Mouse (Mus musculus): ENCODE measurements at regions not wholly inside any gene's neighbourhood (a gene's known extent, or its start where the extent isn't known, plus 50 kb on each side); places are given as distances from the start of the nearest gene placed in this dataset.

GRCm38 (mm10) chr12:118549071-118549470 is 247.8 kb upstream of the Sp4 start:
- no peak for DNase-seq (ENCODE audit: low spot score in 2 of 2)

GRCm38 (mm10) chr12:118540336-118540735 is 239.1 kb upstream of the Sp4 start:
- DNase-seq (ENCODE audit: low spot score in 2 of 2): no peak

- no peak for DNase-seq (ENCODE audit: low spot score in 2 of 2)
These were observed 229.3 kb upstream of the Sp4 start for GRCm38 (mm10) chr12:118530514-118530913.

- no peak for DNase-seq (ENCODE audit: low spot score in 2 of 2)
These were observed 228.5 kb upstream of the Sp4 start for GRCm38 (mm10) chr12:118529428-118530361.

GRCm38 (mm10) chr12:118521770-118522169 is 220.5 kb upstream of the Sp4 start:
- DNase-seq (ENCODE audit: low spot score in 2 of 2): no peak

GRCm38 (mm10) chr12:118521329-118521728 is 220.1 kb upstream of the Sp4 start:
- DNase-seq (ENCODE audit: low spot score in 2 of 2): no peak

GRCm38 (mm10) chr12:118519801-118520327 is 218.6 kb upstream of the Sp4 start:
- no peak for DNase-seq (ENCODE audit: low spot score in 2 of 2)

- no peak for DNase-seq (ENCODE audit: low spot score in 2 of 2)
These were observed 209.7 kb upstream of the Sp4 start for GRCm38 (mm10) chr12:118510989-118511388.

- DNase-seq (ENCODE audit: low spot score in 2 of 2): no peak
These were observed 208.0 kb upstream of the Sp4 start for GRCm38 (mm10) chr12:118508972-118509917.

- DNase-seq (ENCODE audit: low spot score in 2 of 2): no peak
These were observed 199.2 kb upstream of the Sp4 start for GRCm38 (mm10) chr12:118500392-118500791.

GRCm38 (mm10) chr12:118488038-118488437 is 186.8 kb upstream of the Sp4 start:
- no peak for DNase-seq (ENCODE audit: low spot score in 2 of 2)

GRCm38 (mm10) chr12:118486434-118486833 is 185.2 kb upstream of the Sp4 start:
- DNase-seq (ENCODE audit: low spot score in 2 of 2): no peak

- DNase-seq (ENCODE audit: low spot score in 2 of 2): no peak
These were observed 180.1 kb upstream of the Sp4 start for GRCm38 (mm10) chr12:118481347-118481746.

GRCm38 (mm10) chr12:118474732-118475131 is 173.5 kb upstream of the Sp4 start:
- no peak for DNase-seq (ENCODE audit: low spot score in 2 of 2)

GRCm38 (mm10) chr12:118466837-118467236 is 165.6 kb upstream of the Sp4 start:
- no peak for DNase-seq (ENCODE audit: low spot score in 2 of 2)

- peak; percentile 27 to 79 for DNase-seq (ENCODE audit: low spot score in 2 of 2)
These were observed 156.5 kb upstream of the Sp4 start for GRCm38 (mm10) chr12:118457493-118458408.

- DNase-seq (ENCODE audit: low spot score in 2 of 2): no peak
These were observed 154.4 kb upstream of the Sp4 start for GRCm38 (mm10) chr12:118455609-118456008.

GRCm38 (mm10) chr12:118439626-118440025 is 138.4 kb upstream of the Sp4 start:
- DNase-seq (ENCODE audit: low spot score in 2 of 2): no peak

- no peak for DNase-seq (ENCODE audit: low spot score in 2 of 2)
These were observed 137.6 kb upstream of the Sp4 start for GRCm38 (mm10) chr12:118438882-118439281.

- no peak for DNase-seq (ENCODE audit: low spot score in 2 of 2)
These were observed 131.5 kb upstream of the Sp4 start for GRCm38 (mm10) chr12:118432703-118433102.

- no peak for DNase-seq (ENCODE audit: low spot score in 2 of 2)
These were observed 127.1 kb upstream of the Sp4 start for GRCm38 (mm10) chr12:118428384-118428783.
